Mouse (Mus musculus): Measurements from ENCODE around the gene Max. TPM values are rescaled to one million over a fixed set of nuclear protein-coding genes. Genes with fewer than 3 reads are reported as not detected.

Max gene
- polyA plus RNA-seq, 1 experiment from 2014 or later: 15.2 TPM

GRCm38 (mm10) chr12:76954698-76955423 lies 7.1 kb downstream of the Max start:
- H3K36me3 ChIP-seq: peaks cover 88% of the 10 kb centered on the region
- H3K4me1 ChIP-seq (replicated peaks): no peaks in the 10 kb centered on the region
- no peak for ATAC-seq (ENCODE audit: insufficient number of reproducible peaks, insufficient read depth, low FRiP score, low TSS enrichment, low read depth)
- H3K9ac ChIP-seq (replicated peaks): no peak overlapping the region
- H3K9me3 ChIP-seq: no peaks in the 10 kb centered on the region
- WGBS: 81% methylated on average over 10 of the region's 10 CpGs
- H3K4me2 ChIP-seq: no peak overlapping the region
- H3K27me3 ChIP-seq: no peaks in the 10 kb centered on the region
- no peak overlapping the region for H3K4me3 ChIP-seq (replicated peaks)
- no peak overlapping the region for H3K27ac ChIP-seq

- no peaks in the 10 kb centered on the region for H3K4me1 ChIP-seq (replicated peaks)
- WGBS: 81% methylated on average over 2 of the region's 2 CpGs
- ATAC-seq (ENCODE audit: insufficient number of reproducible peaks, insufficient read depth, low FRiP score, low TSS enrichment, low read depth): no peak
- H3K4me2 ChIP-seq: no peak overlapping the region
- H3K27me3 ChIP-seq: no peaks in the 10 kb centered on the region
- H3K9me3 ChIP-seq: no peaks in the 10 kb centered on the region
- H3K27ac ChIP-seq: no peak overlapping the region
- peaks cover 88% of the 10 kb centered on the region for H3K36me3 ChIP-seq
- H3K4me3 ChIP-seq (replicated peaks): no peak overlapping the region
- no peak overlapping the region for H3K9ac ChIP-seq (replicated peaks)
Observed at GRCm38 (mm10) chr12:76953750-76954363, 8.1 kb downstream of the Max start.

DNA sequence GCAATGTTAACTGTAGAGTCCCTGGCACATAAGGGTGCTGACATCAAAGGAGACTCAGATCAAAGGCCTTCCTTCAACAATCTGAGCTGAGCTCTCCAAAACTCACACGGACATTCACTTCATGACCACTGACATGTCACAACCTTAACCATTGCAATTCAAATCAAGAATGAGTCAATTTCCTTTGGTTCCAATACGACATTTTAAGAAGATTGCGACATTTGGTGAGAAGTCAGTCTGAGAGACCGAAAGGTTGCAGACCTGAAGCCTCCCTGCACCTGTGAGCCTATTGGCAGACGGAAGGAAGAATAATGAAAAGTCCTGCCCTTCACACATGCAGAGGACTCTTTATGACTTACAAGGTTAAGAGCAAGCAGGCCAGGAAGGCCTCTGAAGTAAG lies 11.7 kb downstream of the Max start:
- Histone ChIP-seq H3K9me3 (no peaks in the 10 kb centered on the region), H3K4me2 (no peak overlapping the region), H3K27ac (no peak overlapping the region), H3K4me3 (replicated peaks) (no peak overlapping the region), H3K4me1 (replicated peaks) (no peaks in the 10 kb centered on the region), H3K9ac (replicated peaks) (no peak overlapping the region), H3K27me3 (no peaks in the 10 kb centered on the region), H3K36me3 (peaks cover 91% of the 10 kb centered on the region)
- WGBS: 86% methylated on average over 5 of the region's 5 CpGs
- no peak for ATAC-seq (ENCODE audit: insufficient number of reproducible peaks, insufficient read depth, low FRiP score, low TSS enrichment, low read depth)

DNA sequence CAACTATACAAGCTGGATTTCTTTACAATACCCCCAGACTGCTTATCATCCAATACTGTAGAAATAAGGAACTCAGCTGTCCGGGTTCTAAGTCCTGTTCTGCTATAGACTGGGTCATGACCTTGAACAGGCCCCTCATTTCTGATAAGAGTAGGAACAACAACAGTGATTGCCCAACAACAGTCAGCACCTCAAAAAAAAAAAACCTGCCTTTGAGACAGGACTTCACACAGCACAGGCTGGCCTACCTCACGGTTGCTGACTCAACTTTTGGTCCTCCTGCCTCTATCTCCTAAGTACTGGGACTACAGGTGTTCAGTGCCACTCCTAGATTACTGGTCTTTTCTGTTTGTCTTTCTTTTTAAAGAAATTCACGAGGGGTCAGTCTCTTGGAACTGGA lies 13.2 kb downstream of the Max start:
- H3K4me1 ChIP-seq (replicated peaks): no peaks in the 10 kb centered on the region
- 85% methylated on average over 3 of the region's 3 CpGs for WGBS
- H3K4me2 ChIP-seq: no peak overlapping the region
- H3K27me3 ChIP-seq: no peaks in the 10 kb centered on the region
- H3K4me3 ChIP-seq (replicated peaks): no peak overlapping the region
- H3K27ac ChIP-seq: no peak overlapping the region
- ATAC-seq (ENCODE audit: insufficient number of reproducible peaks, insufficient read depth, low FRiP score, low TSS enrichment, low read depth): no peak
- peaks cover 98% of the 10 kb centered on the region for H3K36me3 ChIP-seq
- no peaks in the 10 kb centered on the region for H3K9me3 ChIP-seq
- no peak overlapping the region for H3K9ac ChIP-seq (replicated peaks)

DNA sequence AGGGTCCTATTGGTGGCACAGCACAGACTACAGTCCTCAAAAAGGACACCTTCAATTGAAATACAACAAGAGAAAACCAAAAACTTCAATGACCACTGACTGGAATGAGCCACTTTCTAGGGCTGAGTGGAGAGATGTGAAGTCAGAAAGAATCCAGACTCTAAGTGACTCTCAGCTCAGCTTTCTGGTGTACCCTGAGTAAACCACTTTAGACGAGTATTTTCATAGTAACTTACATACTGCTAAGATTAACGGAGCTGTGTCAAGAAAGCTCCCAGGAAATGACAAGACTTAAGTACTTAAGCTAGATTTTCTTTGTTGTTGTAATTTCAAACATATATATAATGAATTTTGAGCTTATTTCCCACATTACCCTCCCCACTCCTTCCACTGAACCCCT lies 13.8 kb downstream of the Max start:
- no peak for ATAC-seq (ENCODE audit: insufficient number of reproducible peaks, insufficient read depth, low FRiP score, low TSS enrichment, low read depth)
- Histone ChIP-seq H3K4me1 (replicated peaks) (no peaks in the 10 kb centered on the region), H3K4me3 (replicated peaks) (no peak overlapping the region), H3K27ac (no peak overlapping the region), H3K9me3 (no peaks in the 10 kb centered on the region), H3K27me3 (no peaks in the 10 kb centered on the region), H3K4me2 (no peak overlapping the region), H3K36me3 (peaks cover 98% of the 10 kb centered on the region), H3K9ac (replicated peaks) (no peak overlapping the region)
- 89% methylated on average over 2 of the region's 2 CpGs for WGBS

DNA sequence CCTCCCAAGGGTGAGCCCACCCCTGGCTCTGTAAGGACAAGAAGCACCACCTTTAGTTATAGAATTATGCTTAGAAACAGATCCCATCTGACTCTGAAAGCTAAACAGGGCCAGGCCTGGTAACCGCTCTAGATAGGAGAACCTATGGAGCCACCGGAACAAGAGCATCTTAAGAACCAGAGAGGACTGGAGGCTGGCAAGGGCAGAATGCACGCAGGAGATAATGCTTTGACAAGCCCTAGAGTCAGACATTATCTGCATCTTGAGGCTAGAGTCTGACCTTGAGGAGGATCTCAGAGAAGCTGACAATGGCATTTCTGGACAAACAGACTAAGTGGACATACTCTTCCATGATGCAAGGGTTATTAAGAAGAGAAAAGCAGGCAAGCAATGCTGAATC lies 14.5 kb downstream of the Max start:
- Histone ChIP-seq H3K9ac (replicated peaks) (no peak overlapping the region), H3K27me3 (no peaks in the 10 kb centered on the region), H3K9me3 (no peaks in the 10 kb centered on the region), H3K4me1 (replicated peaks) (0 out of 2 replicates have a peak, but pooled peaks cover 3% of the 10 kb centered on the region), H3K4me2 (no peak overlapping the region), H3K27ac (no peak overlapping the region), H3K36me3 (peaks cover 97% of the 10 kb centered on the region), H3K4me3 (replicated peaks) (no peak overlapping the region)
- WGBS: 97% methylated on average over 3 of the region's 3 CpGs
- no peak for ATAC-seq (ENCODE audit: insufficient number of reproducible peaks, insufficient read depth, low FRiP score, low TSS enrichment, low read depth)

- H3K27me3 ChIP-seq: no peaks in the 10 kb centered on the region
- H3K4me1 ChIP-seq (replicated peaks): 0 out of 2 replicates have a peak, but pooled peaks cover 3% of the 10 kb centered on the region
- ATAC-seq (ENCODE audit: insufficient number of reproducible peaks, insufficient read depth, low FRiP score, low TSS enrichment, low read depth): no peak
- peaks cover 98% of the 10 kb centered on the region for H3K36me3 ChIP-seq
- H3K9me3 ChIP-seq: no peaks in the 10 kb centered on the region
- H3K4me3 ChIP-seq (replicated peaks): no peak overlapping the region
- H3K4me2 ChIP-seq: no peak overlapping the region
- WGBS: 85% methylated on average over 6 of the region's 6 CpGs
- H3K27ac ChIP-seq: no peak overlapping the region
- H3K9ac ChIP-seq (replicated peaks): no peak overlapping the region
Observed at GRCm38 (mm10) chr12:76943466-76943865, 18.5 kb downstream of the Max start.

GRCm38 (mm10) chr12:76943046-76943445 lies 19.0 kb downstream of the Max start:
- H3K4me3 ChIP-seq (replicated peaks): no peak overlapping the region
- H3K27ac ChIP-seq: no peak overlapping the region
- H3K4me2 ChIP-seq: no peak overlapping the region
- 85% methylated on average over 3 of the region's 3 CpGs for WGBS
- no peak for ATAC-seq (ENCODE audit: insufficient number of reproducible peaks, insufficient read depth, low FRiP score, low TSS enrichment, low read depth)
- no peak overlapping the region for H3K9ac ChIP-seq (replicated peaks)
- H3K27me3 ChIP-seq: no peaks in the 10 kb centered on the region
- H3K36me3 ChIP-seq: peaks cover 98% of the 10 kb centered on the region
- H3K4me1 ChIP-seq (replicated peaks): 0 out of 2 replicates have a peak, but pooled peaks cover 3% of the 10 kb centered on the region
- no peaks in the 10 kb centered on the region for H3K9me3 ChIP-seq

GRCm38 (mm10) chr12:76942476-76942875 lies 19.5 kb downstream of the Max start:
- H3K4me1 ChIP-seq (replicated peaks): 0 out of 2 replicates have a peak, but pooled peaks cover 3% of the 10 kb centered on the region
- no peak overlapping the region for H3K4me2 ChIP-seq
- H3K4me3 ChIP-seq (replicated peaks): no peak overlapping the region
- H3K9ac ChIP-seq (replicated peaks): no peak overlapping the region
- peaks cover 96% of the 10 kb centered on the region for H3K36me3 ChIP-seq
- no peak for ATAC-seq (ENCODE audit: insufficient number of reproducible peaks, insufficient read depth, low FRiP score, low TSS enrichment, low read depth)
- H3K9me3 ChIP-seq: no peaks in the 10 kb centered on the region
- no peaks in the 10 kb centered on the region for H3K27me3 ChIP-seq
- 52% methylated on average over 2 of the region's 2 CpGs for WGBS
- H3K27ac ChIP-seq: no peak overlapping the region

DNA sequence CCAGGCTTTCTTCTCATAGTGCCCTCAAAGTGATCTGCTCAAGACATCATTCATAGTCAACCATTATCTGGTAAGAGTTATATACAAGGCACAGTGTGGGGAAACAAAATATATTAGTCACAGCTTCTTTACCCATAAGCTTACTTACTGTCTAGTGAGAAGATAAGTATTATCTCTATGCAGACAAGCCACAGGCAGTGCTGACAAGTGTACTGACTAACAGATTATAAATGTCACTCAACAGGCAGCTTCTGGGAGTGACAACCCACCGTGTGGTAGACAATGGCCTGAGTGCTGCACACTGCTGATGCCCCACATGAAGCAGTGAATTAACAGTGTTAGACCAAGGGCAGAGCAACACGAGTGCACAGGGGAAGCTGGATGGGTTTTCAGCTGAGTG lies 20.5 kb downstream of the Max start:
- no peaks in the 10 kb centered on the region for H3K9me3 ChIP-seq
- ATAC-seq (ENCODE audit: insufficient number of reproducible peaks, insufficient read depth, low FRiP score, low TSS enrichment, low read depth): no peak
- 0 out of 2 replicates have a peak, but pooled peaks cover 3% of the 10 kb centered on the region for H3K4me1 ChIP-seq (replicated peaks)
- H3K9ac ChIP-seq (replicated peaks): no peak overlapping the region
- no peaks in the 10 kb centered on the region for H3K27me3 ChIP-seq
- no peak overlapping the region for H3K27ac ChIP-seq
- WGBS: 77% methylated on average over 2 of the region's 2 CpGs
- H3K4me3 ChIP-seq (replicated peaks): no peak overlapping the region
- H3K4me2 ChIP-seq: no peak overlapping the region
- peaks cover 97% of the 10 kb centered on the region for H3K36me3 ChIP-seq

GRCm38 (mm10) chr12:76938013-76938412 lies 24.0 kb downstream of the Max start:
- WGBS: 90% methylated on average over 6 of the region's 6 CpGs
- peaks cover 82% of the 10 kb centered on the region for H3K36me3 ChIP-seq

More at GRCm38 (mm10) chr12:76938013-76938412, 24.0 kb downstream of the Max start:
- Histone ChIP-seq H3K27ac (no peak overlapping the region), H3K9me3 (no peaks in the 10 kb centered on the region), H3K27me3 (no peaks in the 10 kb centered on the region), H3K4me3 (replicated peaks) (no peak overlapping the region), H3K4me1 (replicated peaks) (0 out of 2 replicates have a peak, but pooled peaks cover 3% of the 10 kb centered on the region), H3K9ac (replicated peaks) (no peak overlapping the region), H3K4me2 (no peak overlapping the region)
- ATAC-seq (ENCODE audit: insufficient number of reproducible peaks, insufficient read depth, low FRiP score, low TSS enrichment, low read depth): no peak
